Mouse (Mus musculus) neural tube, embryonic 13.5 days (tissue): ENCODE data around the gene Arv1. TPM values are rescaled to one million over a fixed set of nuclear protein-coding genes. Genes with fewer than 3 reads are reported as not detected.

Source experiments
- ATAC-seq: fragments of 200-750 bp; cut with Nextera tagmentation; 2 replicates; pipeline ENCODE4 v1.8.0; 2017; ENCODE audit warnings: low read depth, mild to moderate bottlenecking, moderate TSS enrichment, moderate library complexity
- H3K27ac ChIP-seq: fragments of 300-500 bp; sonication (generic); replicated peaks from 2 replicates; pipeline ENCODE4 v1.5.1; 2015; ENCODE audit warnings: moderate library complexity, mild to moderate bottlenecking, inconsistent platforms
- H3K27me3 ChIP-seq: fragments of 300-500 bp; sonication (generic); 2 replicates; pipeline ENCODE4 v1.6.1; 2015; ENCODE audit warnings: mild to moderate bottlenecking, inconsistent platforms
- H3K36me3 ChIP-seq: fragments of 300-500 bp; sonication (generic); 2 replicates; pipeline ENCODE4 v1.6.1; 2015; ENCODE audit warnings: mild to moderate bottlenecking, inconsistent platforms
- H3K4me1 ChIP-seq: fragments of 300-500 bp; sonication (generic); replicated peaks from 2 replicates; pipeline ENCODE4 v1.6.1; 2015; ENCODE audit warnings: inconsistent platforms
- H3K4me2 ChIP-seq: fragments of 300-500 bp; sonication (generic); 2 replicates; pipeline ENCODE4 v1.6.1; 2015; ENCODE audit warnings: inconsistent platforms, mild to moderate bottlenecking, moderate library complexity
- H3K4me3 ChIP-seq: fragments of 300-500 bp; sonication (generic); 2 replicates; pipeline ENCODE4 v1.5.1; 2015; ENCODE audit warnings: mild to moderate bottlenecking, inconsistent platforms
- H3K9ac ChIP-seq: fragments of 300-500 bp; sonication (generic); 2 replicates; pipeline ENCODE4 v1.6.1; 2015; ENCODE audit warnings: moderate library complexity, mild to moderate bottlenecking, inconsistent platforms
- H3K9me3 ChIP-seq: fragments of 300-500 bp; sonication (generic); 2 replicates; pipeline ENCODE4 v1.6.1; 2016; ENCODE audit warnings: inconsistent platforms
- WGBS: fragments of 180-500 bp; shearing (Covaris S2); methylation state at CpG from one replicate; pipeline ENCODE4 v1.1.7; 2015; 5-methylcytosine and 5-hydroxymethylcytosine counted together
- polyA plus RNA-seq: library from polyadenylated mRNA; unstranded; fragments of >200 nt; fragmentation: Nextera tagmentation; extraction: Ambion mirVana; gene quantifications from 2 replicates; pipeline ENCODE4 v1.2.1, GENCODE M21; 2015

The Arv1 gene
- polyA plus RNA-seq, 1 experiment from 2014 or later: 31.4 TPM

- Histone ChIP-seq H3K4me3 (no peak overlapping the region), H3K27ac (no peak overlapping the region), H3K9ac (no peak overlapping the region), H3K36me3 (peaks cover 50% of the 10 kb centered on the region), H3K4me1 (no peaks in the 10 kb centered on the region; the same call in 1 of the 2 replicates), H3K27me3 (no peaks in the 10 kb centered on the region), H3K9me3 (no peaks in the 10 kb centered on the region), H3K4me2 (no peak overlapping the region)
- WGBS: 33% methylated on average over 3 of the region's 3 CpGs
- ATAC-seq: no peak
Observed at GRCm38 (mm10) chr8:124735371-124735911, 13.5 kb downstream of the Arv1 start.

GRCm38 (mm10) chr8:124739268-124739667, 17.3 kb downstream of the Arv1 start:
- no peak overlapping the region for H3K27ac ChIP-seq
- no peaks in the 10 kb centered on the region for H3K9me3 ChIP-seq
- H3K4me1 ChIP-seq: no peaks in the 10 kb centered on the region; the same call in 1 of the 2 replicates
- no peaks in the 10 kb centered on the region for H3K27me3 ChIP-seq
- H3K4me2 ChIP-seq: no peak overlapping the region
- ATAC-seq: no peak
- H3K4me3 ChIP-seq: no peak overlapping the region
- 93% methylated on average over 1 of the region's 1 CpGs for WGBS
- no peak overlapping the region for H3K9ac ChIP-seq
- H3K36me3 ChIP-seq: peaks cover 22% of the 10 kb centered on the region

DNA sequence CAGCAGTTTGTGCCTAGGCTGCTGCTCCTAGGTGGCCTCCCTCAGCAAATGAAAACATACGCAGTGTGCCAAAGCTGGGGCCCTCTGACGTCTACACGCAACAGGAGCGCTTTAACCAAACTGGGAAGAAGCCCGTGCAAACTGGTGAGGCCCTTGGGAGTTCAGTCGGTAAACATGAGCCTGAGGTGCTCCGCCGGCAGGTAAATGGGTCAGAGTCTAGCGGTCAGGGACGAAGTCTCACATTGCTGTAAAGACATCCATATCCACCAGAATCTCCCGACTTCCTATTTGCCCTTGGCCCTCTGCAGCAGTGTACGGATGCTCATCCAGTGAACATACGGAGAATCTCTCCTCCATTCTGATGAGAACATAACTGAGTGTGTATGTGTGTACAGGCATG, 24.7 kb downstream of the Arv1 start:
- Histone ChIP-seq H3K27ac (no peak overlapping the region), H3K9me3 (no peaks in the 10 kb centered on the region; the same call in 1 of the 2 replicates)
- ATAC-seq: no peak

GRCm38 (mm10) chr8:124751191-124751590, 29.3 kb downstream of the Arv1 start:
- Histone ChIP-seq H3K27me3 (peaks cover 59% of the 10 kb centered on the region), H3K27ac (no peak overlapping the region; the same call in 1 of the 2 replicates), H3K9ac (peak overlapping the region; percentile 64), H3K4me2 (peak overlapping the region; percentile 79), H3K36me3 (no peaks in the 10 kb centered on the region), H3K9me3 (no peaks in the 10 kb centered on the region; the same call in 1 of the 2 replicates), H3K4me1 (peaks cover 27% of the 10 kb centered on the region), H3K4me3 (peak overlapping the region; percentile 49)
- under 1% methylated on average over 31 of the region's 31 CpGs for WGBS
- ATAC-seq: no peak

More for the DNA sequence above, 24.7 kb downstream of the Arv1 start:
- Histone ChIP-seq H3K4me1 (peaks cover 12% of the 10 kb centered on the region), H3K36me3 (no peaks in the 10 kb centered on the region), H3K9ac (no peak overlapping the region), H3K4me2 (no peak overlapping the region), H3K4me3 (no peak overlapping the region), H3K27me3 (peaks cover 25% of the 10 kb centered on the region)
- WGBS: 77% methylated on average over 13 of the region's 13 CpGs

GRCm38 (mm10) chr8:124751709-124752173, 29.8 kb downstream of the Arv1 start, which contains the start of gene Fam89a:
TSS of gene Fam89a (minus strand) at chr8:124751832.
- Histone ChIP-seq H3K27me3 (peaks cover 59% of the 10 kb centered on the region), H3K4me3 (peak within 1 kb of the TSS; percentile 49), H3K27ac (no peak within 1 kb of the TSS; the same call in 1 of the 2 replicates), H3K4me1 (peaks cover 27% of the 10 kb centered on the region), H3K9ac (peak within 1 kb of the TSS; percentile 64), H3K9me3 (no peaks in the 10 kb centered on the region; the same call in 1 of the 2 replicates), H3K36me3 (no peaks in the 10 kb centered on the region), H3K4me2 (peak within 1 kb of the TSS; percentile 79)
- 0 out of 2 replicates have a peak, but pooled peaks have one; percentile 36 for ATAC-seq
- 2% methylated on average over 32 of the region's 41 CpGs for WGBS

DNA sequence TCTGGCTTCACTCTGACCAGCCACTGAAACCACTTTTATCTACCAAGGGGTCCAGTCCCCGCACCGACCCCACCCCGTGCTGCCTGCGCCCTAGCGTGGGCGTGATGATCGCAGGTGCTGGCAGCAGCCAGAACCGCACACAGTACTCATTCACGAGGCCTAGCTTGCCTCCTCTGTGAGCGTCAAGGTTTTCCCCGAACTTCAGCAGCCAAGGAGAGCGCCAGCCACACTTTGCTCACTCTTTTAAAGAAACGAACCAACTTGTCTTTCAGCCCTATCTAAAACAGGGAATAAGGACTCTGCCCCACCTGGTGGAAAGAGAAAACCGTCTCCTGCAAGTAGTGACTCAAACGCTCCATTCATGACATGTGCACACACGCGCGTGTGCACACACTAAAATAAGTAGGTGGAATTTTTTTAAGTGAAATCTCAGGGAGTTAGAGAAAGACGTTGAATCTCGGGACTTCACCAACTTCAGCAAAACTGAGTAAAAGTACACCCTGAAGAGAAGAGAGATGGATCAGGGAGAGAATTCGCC, 30.5 kb downstream of the Arv1 start:
- H3K4me1 ChIP-seq: peaks cover 27% of the 10 kb centered on the region
- peak overlapping the region; percentile 79 for H3K4me2 ChIP-seq
- H3K27ac ChIP-seq: no peak overlapping the region
- no peaks in the 10 kb centered on the region; the same call in 1 of the 2 replicates for H3K9me3 ChIP-seq
- H3K9ac ChIP-seq: no peak overlapping the region
- H3K27me3 ChIP-seq: peaks cover 59% of the 10 kb centered on the region
- no peaks in the 10 kb centered on the region for H3K36me3 ChIP-seq
- WGBS: 32% methylated on average over 21 of the region's 21 CpGs
- peak overlapping the region; percentile 49 for H3K4me3 ChIP-seq
- no peak for ATAC-seq

- Histone ChIP-seq H3K4me3 (no peak overlapping the region), H3K36me3 (no peaks in the 10 kb centered on the region), H3K9me3 (no peaks in the 10 kb centered on the region), H3K4me1 (peaks cover 27% of the 10 kb centered on the region), H3K9ac (no peak overlapping the region), H3K27me3 (peaks cover 58% of the 10 kb centered on the region), H3K4me2 (no peak overlapping the region), H3K27ac (0 out of 2 replicates have a peak overlapping the region, but pooled peaks have one; percentile 42)
- 17% methylated on average over 11 of the region's 11 CpGs for WGBS
- peak; percentile 53 for ATAC-seq
Observed at GRCm38 (mm10) chr8:124754101-124754791, 32.3 kb downstream of the Arv1 start.

DNA sequence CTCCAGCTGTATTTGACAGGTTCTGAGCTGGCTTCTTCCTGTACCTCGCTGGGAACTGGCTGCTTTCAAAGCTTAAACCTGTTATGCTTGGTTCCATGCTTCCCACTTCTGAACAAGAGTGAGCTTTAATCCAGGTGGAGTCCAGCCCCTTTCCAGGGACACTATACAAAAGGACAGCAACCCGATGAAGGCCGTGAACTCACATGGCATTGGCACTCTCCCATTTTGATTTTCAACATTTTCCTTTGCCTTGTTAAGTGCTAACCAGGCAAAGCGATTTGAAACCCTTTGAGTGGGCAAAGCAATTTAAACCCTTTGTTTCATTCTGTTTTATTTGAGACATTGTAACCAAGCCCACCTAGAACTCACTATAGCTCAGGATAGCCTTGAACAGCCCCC, 32.9 kb downstream of the Arv1 start:
- 41% methylated on average over 4 of the region's 4 CpGs for WGBS
- ATAC-seq: no peak
- peaks cover 52% of the 10 kb centered on the region for H3K27me3 ChIP-seq

DNA sequence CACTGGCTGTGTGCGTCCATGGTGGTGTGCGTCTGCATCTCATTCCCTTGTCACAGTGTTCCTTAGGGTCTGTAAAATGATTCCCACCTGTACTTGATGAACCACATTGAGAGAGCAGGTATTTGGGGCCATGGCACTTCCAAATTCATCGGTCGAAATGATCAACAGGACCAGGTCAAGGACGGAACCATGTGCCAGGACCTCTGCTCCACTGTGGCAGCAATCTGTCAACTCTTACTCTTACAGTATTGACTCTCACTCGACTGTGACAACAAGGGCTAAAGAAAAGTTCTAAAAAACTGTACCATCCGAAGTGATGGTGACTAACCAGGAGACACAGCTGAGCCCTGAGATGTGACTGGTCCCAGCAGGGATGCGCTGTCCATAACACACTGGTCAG, 33.5 kb downstream of the Arv1 start:
- no peaks in the 10 kb centered on the region for H3K36me3 ChIP-seq
- no peak overlapping the region for H3K4me3 ChIP-seq
- H3K27me3 ChIP-seq: peaks cover 45% of the 10 kb centered on the region

More for the DNA sequence above, 32.9 kb downstream of the Arv1 start:
- no peak overlapping the region for H3K27ac ChIP-seq
- peaks cover 27% of the 10 kb centered on the region for H3K4me1 ChIP-seq
- H3K9me3 ChIP-seq: no peaks in the 10 kb centered on the region
- no peak overlapping the region for H3K4me3 ChIP-seq
- no peak overlapping the region for H3K9ac ChIP-seq
- no peaks in the 10 kb centered on the region for H3K36me3 ChIP-seq
- H3K4me2 ChIP-seq: no peak overlapping the region

DNA sequence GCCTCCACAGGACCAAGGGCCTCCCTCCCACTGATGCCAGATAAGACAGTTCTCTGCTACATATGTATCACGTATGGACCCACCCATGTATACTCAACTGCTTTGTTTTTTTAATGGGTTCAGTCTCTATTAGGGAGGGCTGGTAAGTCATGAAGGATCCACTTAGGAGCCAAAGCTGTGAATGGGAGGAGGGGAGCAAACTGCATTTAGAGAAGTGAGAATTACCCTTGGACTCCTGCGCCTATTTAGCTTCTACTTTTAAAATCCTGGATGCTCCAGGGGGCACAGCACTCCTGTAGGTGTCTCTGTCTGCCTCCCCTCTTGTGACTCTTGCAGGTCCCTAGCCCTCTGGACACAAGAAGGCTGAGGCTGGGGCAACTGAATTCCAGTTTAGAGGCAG, 34.2 kb downstream of the Arv1 start:
- no peaks in the 10 kb centered on the region for H3K36me3 ChIP-seq
- no peak for ATAC-seq
- no peak overlapping the region for H3K27ac ChIP-seq
- H3K9me3 ChIP-seq: no peaks in the 10 kb centered on the region
- H3K4me3 ChIP-seq: no peak overlapping the region
- H3K27me3 ChIP-seq: peaks cover 39% of the 10 kb centered on the region
- H3K9ac ChIP-seq: no peak overlapping the region
- H3K4me2 ChIP-seq: no peak overlapping the region
- WGBS: 62% methylated on average over 2 of the region's 2 CpGs
- H3K4me1 ChIP-seq: peaks cover 20% of the 10 kb centered on the region

More for the DNA sequence above, 33.5 kb downstream of the Arv1 start:
- Histone ChIP-seq H3K9me3 (no peaks in the 10 kb centered on the region), H3K27ac (no peak overlapping the region), H3K4me2 (no peak overlapping the region), H3K9ac (no peak overlapping the region), H3K4me1 (peaks cover 27% of the 10 kb centered on the region)
- WGBS: 89% methylated on average over 8 of the region's 8 CpGs
- ATAC-seq: no peak

DNA sequence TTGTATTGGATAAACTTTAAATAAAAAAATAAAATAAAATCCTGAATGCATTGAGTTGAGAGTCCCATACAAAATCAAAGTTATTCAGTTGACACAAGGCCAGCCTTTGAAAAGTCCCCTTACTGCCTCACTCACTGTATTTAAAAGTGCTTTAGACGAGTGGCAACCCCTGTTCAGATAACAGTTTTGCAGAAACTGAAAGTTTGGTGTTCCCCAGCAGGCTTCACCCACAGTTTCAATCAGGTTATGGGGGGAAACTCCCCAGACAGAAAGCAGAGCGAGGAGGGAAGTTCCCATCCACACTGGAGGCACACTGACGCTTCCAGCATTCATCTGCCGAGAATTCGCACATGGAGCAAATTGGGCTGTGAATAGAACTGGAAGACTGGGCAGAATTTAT, 34.7 kb downstream of the Arv1 start:
- no peak overlapping the region for H3K27ac ChIP-seq
- H3K4me1 ChIP-seq: peaks cover 16% of the 10 kb centered on the region
- H3K4me3 ChIP-seq: no peak overlapping the region
- H3K4me2 ChIP-seq: no peak overlapping the region
- peaks cover 34% of the 10 kb centered on the region for H3K27me3 ChIP-seq
- no peak for ATAC-seq
- WGBS: 73% methylated on average over 5 of the region's 5 CpGs
- no peaks in the 10 kb centered on the region for H3K9me3 ChIP-seq
- no peaks in the 10 kb centered on the region for H3K36me3 ChIP-seq
- H3K9ac ChIP-seq: no peak overlapping the region

- Histone ChIP-seq H3K36me3 (no peaks in the 10 kb centered on the region), H3K4me2 (no peak overlapping the region), H3K27me3 (peaks cover 15% of the 10 kb centered on the region; the same call in 1 of the 2 replicates), H3K27ac (no peak overlapping the region), H3K9ac (no peak overlapping the region), H3K9me3 (no peaks in the 10 kb centered on the region), H3K4me1 (peaks cover 9% of the 10 kb centered on the region; the same call in 1 of the 2 replicates), H3K4me3 (no peak overlapping the region)
- ATAC-seq: no peak
- WGBS: 42% methylated on average over 3 of the region's 3 CpGs
Observed at GRCm38 (mm10) chr8:124758544-124758943, 36.6 kb downstream of the Arv1 start.
